Mouse (Mus musculus) heart, postnatal 25 days (tissue): ENCODE measurements at regions not wholly inside any gene's neighbourhood (a gene's known extent, or its start where the extent isn't known, plus 50 kb on each side); places are given as distances from the start of the nearest gene placed in this dataset.

Experiments used
- DNase-seq: peaks from one replicate; pipeline ENCODE4 v3.0.0; 2022; ENCODE audit warnings: low spot score
- intact Hi-C: fragments of 180-260 bp; cut with DNase I; formaldehyde crosslinking; loops from one replicate; pipeline ENCODE4 v1.15.1; 2025

GRCm38 (mm10) chr6:91617031-91617596 is 66.7 kb upstream of the Slc6a6 start:
- intact Hi-C loops = no loop called here
- DNase-seq = no peak

GRCm38 (mm10) chr6:91617685-91618084 is 66.2 kb upstream of the Slc6a6 start:
- intact Hi-C loops = no loop called here
- DNase-seq = no peak

GRCm38 (mm10) chr6:91619009-91619408 is 64.8 kb upstream of the Slc6a6 start:
- DNase-seq = no peak
- intact Hi-C loops = no loop called here

GRCm38 (mm10) chr6:91619735-91620732 is 63.8 kb upstream of the Slc6a6 start:
- DNase-seq = peak; percentile 1
- intact Hi-C loops = no loop called here

- no peak for DNase-seq
- intact Hi-C loops = no loop called here
These were observed 62.4 kb upstream of the Slc6a6 start for GRCm38 (mm10) chr6:91621437-91621836.

- DNase-seq = peak; percentile 0
- intact Hi-C loops = loop anchor here (2.0 kb wide), 1 partner anchor 54 kb away; no protein-coding TSS in a partner anchor
These were observed 61.4 kb upstream of the Slc6a6 start for GRCm38 (mm10) chr6:91622425-91622824.

- DNase-seq = no peak
- intact Hi-C loops = loop anchor here (2.0 kb wide), 1 partner anchor 53 kb away; no protein-coding TSS in a partner anchor
These were observed 60.2 kb upstream of the Slc6a6 start for GRCm38 (mm10) chr6:91623646-91624045.

GRCm38 (mm10) chr6:91629230-91629629 is 54.6 kb upstream of the Slc6a6 start:
- DNase-seq = no peak
- intact Hi-C loops = no loop called here

GRCm38 (mm10) chr6:91631261-91631660 is 52.6 kb upstream of the Slc6a6 start:
- intact Hi-C loops = no loop called here
- DNase-seq = no peak
